24 mouse cellular contexts compared by ENCODE assay signal in genomic region chr4:119807359-119807758, GRCm38 (mm10).
DNase-seq lines count a peak whose midpoint lies in the region; ATAC-seq lines count a peak whose summit lies in the region.
"Had no signal": no experiment of that assay in that cellular context is flagged by ENCODE, and none has a peak within 500 bp of the region (broad histone marks: within the 10 kb centered on the region; RNA-seq: fewer than 3 reads in every experiment).

No protein-coding gene starts in this region.

- peak; percentile 79 for ATAC-seq in CD4-positive, CD25-positive, alpha-beta regulatory T cell, adult 4 months
- ATAC-seq in hematopoietic stem cell, adult 5-6 weeks (replicated peaks in 1 of 2; ENCODE audit: insufficient read depth in 1 of 2, low FRiP score in 2 of 2, low TSS enrichment in 1 of 2, low read depth in 1 of 2, poor library complexity in 2 of 2, severe bottlenecking in 2 of 2): peak; percentile 71 to 79
- ATAC-seq: forebrain, embryonic 15.5 days; midbrain, embryonic 15.5 days had no signal

- H3K4me1 ChIP-seq in megakaryocyte, embryonic 14.5 days: peaks cover 75% of the 10 kb centered on the region
- no peaks in the 10 kb centered on the region for H3K4me1 ChIP-seq in hindbrain, embryonic 10.5 days (replicated peaks)
- H3K4me1 ChIP-seq: embryonic facial prominence, embryonic 12.5 days; hindbrain, embryonic 13.5 days; limb, embryonic 13.5 days; midbrain, embryonic 15.5 days; neural tube, embryonic 15.5 days; stomach, embryonic 15.5 days had no signal

- H3K36me3 ChIP-seq in megakaryocyte, embryonic 14.5 days (replicated peaks; ENCODE audit: low read length): peaks cover 3% of the 10 kb centered on the region
- H3K36me3 ChIP-seq in hindbrain, embryonic 10.5 days: no peaks in the 10 kb centered on the region
- H3K36me3 ChIP-seq: embryonic facial prominence, embryonic 12.5 days; forebrain, embryonic 15.5 days; hindbrain, embryonic 13.5 days; limb, embryonic 13.5 days; midbrain, embryonic 15.5 days; neural tube, embryonic 15.5 days; stomach, embryonic 15.5 days had no signal

- H3K4me3 ChIP-seq in megakaryocyte, embryonic 14.5 days (replicated peaks): peak overlapping the region; percentile 34
- H3K4me3 ChIP-seq in hindbrain, embryonic 10.5 days: no peak overlapping the region
- H3K4me3 ChIP-seq: embryonic facial prominence, embryonic 12.5 days; forebrain, embryonic 15.5 days; hindbrain, embryonic 13.5 days; layer of hippocampus, adult 2 months; left cerebral cortex, adult 2 months; limb, embryonic 13.5 days; midbrain, embryonic 15.5 days; neural tube, embryonic 15.5 days; stomach, embryonic 15.5 days had no signal

- no peak overlapping the region for H3K27ac ChIP-seq in hindbrain, embryonic 10.5 days
- H3K27ac ChIP-seq: embryonic facial prominence, embryonic 12.5 days; forebrain, embryonic 15.5 days; hindbrain, embryonic 13.5 days; layer of hippocampus, adult 2 months; left cerebral cortex, adult 2 months; limb, embryonic 13.5 days; midbrain, embryonic 15.5 days; neural tube, embryonic 15.5 days; stomach, embryonic 15.5 days had no signal

- 67% methylated on average over 2 of the region's 2 CpGs for WGBS in hindbrain, embryonic 10.5 days

- no peaks in the 10 kb centered on the region for H3K9me3 ChIP-seq in megakaryocyte, embryonic 14.5 days
- no peaks in the 10 kb centered on the region for H3K9me3 ChIP-seq in hindbrain, embryonic 10.5 days
- H3K9me3 ChIP-seq: embryonic facial prominence, embryonic 12.5 days; forebrain, embryonic 15.5 days; hindbrain, embryonic 13.5 days; limb, embryonic 13.5 days; midbrain, embryonic 15.5 days; neural tube, embryonic 15.5 days; stomach, embryonic 15.5 days had no signal

- DNase-seq in CD4-positive helper T cell, adult 2 months (ENCODE audit: low read depth, low spot score): peak; percentile 13
- DNase-seq in kidney, adult 8-10 months: no peak
- no peak for DNase-seq in hindbrain, embryonic 10.5 days (ENCODE audit: low spot score)
- DNase-seq in thymus, adult 18-20 months: no peak
- DNase-seq: adrenal gland, postnatal 36 days; cerebellum, adult 2 months; cerebellum, postnatal 14 days; heart, postnatal 14 days; kidney, adult 18-20 months; kidney, postnatal 36 days; right cerebral cortex, postnatal 25 days; thymus, postnatal 25 days had no signal

- H3K27me3 ChIP-seq in megakaryocyte, embryonic 14.5 days (replicated peaks): no peaks in the 10 kb centered on the region
- H3K27me3 ChIP-seq in hindbrain, embryonic 10.5 days (ENCODE audit: insufficient read depth, poor library complexity, severe bottlenecking): peaks cover 17% of the 10 kb centered on the region
- H3K27me3 ChIP-seq: forebrain, embryonic 15.5 days; midbrain, embryonic 15.5 days; neural tube, embryonic 15.5 days; stomach, embryonic 15.5 days had no signal
